Mouse (Mus musculus) limb, embryonic 13.5 days (tissue): ENCODE measurements around the gene Gm6583. TPM values are rescaled to one million over a fixed set of nuclear protein-coding genes. Genes with fewer than 3 reads are reported as not detected.
A peak's percentile ranks its signal among the peaks of the same experiment; 100 is the strongest.

ENCODE experiments used
- ATAC-seq: fragments of 200-750 bp; cut with Nextera tagmentation; 2 replicates; pipeline ENCODE4 v1.8.0; 2017; ENCODE audit warnings: low read depth, moderate number of reproducible peaks, moderate TSS enrichment; ENCODE audit not compliant: low FRiP score
- H3K27ac ChIP-seq: fragments of 300-500 bp; sonication (generic); 2 replicates; pipeline ENCODE4 v1.5.1; 2015; ENCODE audit warnings: inconsistent platforms, mild to moderate bottlenecking, moderate library complexity
- H3K27me3 ChIP-seq: fragments of 300-500 bp; sonication (generic); 2 replicates; pipeline ENCODE4 v1.6.1; 2015; ENCODE audit warnings: mild to moderate bottlenecking, inconsistent platforms
- H3K36me3 ChIP-seq: fragments of 300-500 bp; sonication (generic); 2 replicates; pipeline ENCODE4 v1.6.1; 2015; ENCODE audit warnings: inconsistent platforms, mild to moderate bottlenecking, moderate library complexity
- H3K4me1 ChIP-seq: fragments of 300-500 bp; sonication (generic); 2 replicates; pipeline ENCODE4 v1.6.1; 2015; ENCODE audit warnings: inconsistent platforms
- H3K4me2 ChIP-seq: fragments of 300-500 bp; sonication (generic); replicated peaks from 2 replicates; pipeline ENCODE4 v1.6.1; 2015; ENCODE audit warnings: inconsistent platforms, mild to moderate bottlenecking, moderate library complexity
- H3K4me3 ChIP-seq: fragments of 300-500 bp; sonication (generic); 2 replicates; pipeline ENCODE4 v1.5.1; 2015; ENCODE audit warnings: moderate library complexity, mild to moderate bottlenecking, inconsistent platforms
- H3K9ac ChIP-seq: fragments of 300-500 bp; sonication (generic); 2 replicates; pipeline ENCODE4 v1.6.1; 2015; ENCODE audit warnings: mild to moderate bottlenecking, inconsistent platforms
- H3K9me3 ChIP-seq: fragments of 300-500 bp; sonication (generic); 2 replicates; pipeline ENCODE4 v1.6.1; 2016; ENCODE audit warnings: inconsistent platforms
- WGBS: fragments of 180-500 bp; shearing (Covaris S2); methylation state at CpG from one replicate; pipeline ENCODE4 v1.1.7; 2015; 5-methylcytosine and 5-hydroxymethylcytosine counted together
- polyA plus RNA-seq: library from polyadenylated mRNA; unstranded; fragments of >200 nt; fragmentation: Nextera tagmentation; extraction: Ambion mirVana; gene quantifications from 2 replicates; pipeline ENCODE4 v1.2.1, GENCODE M21; 2015

Gene Gm6583
- polyA plus RNA-seq = 0.18 and 0.24 TPM in 2 replicates

- peaks cover 66% of the 10 kb centered on the region for H3K36me3 ChIP-seq
- ATAC-seq = peak; percentile 64; the same call in 1 of the 2 replicates
- no peak within 1 kb of the TSS for H3K27ac ChIP-seq
- no peak within 1 kb of the TSS for H3K4me2 ChIP-seq
- H3K9me3 ChIP-seq = no peaks in the 10 kb centered on the region
- no peak within 1 kb of the TSS for H3K4me3 ChIP-seq
- no peak within 1 kb of the TSS for H3K9ac ChIP-seq
- H3K27me3 ChIP-seq = no peaks in the 10 kb centered on the region
- H3K4me1 ChIP-seq = no peaks in the 10 kb centered on the region
- 72% methylated on average over 11 of the region's 13 CpGs for WGBS
These were observed at the start of gene Gm6583 for GRCm38 (mm10) chr5:112355910-112356309. Gene Gm6583 (minus strand): TSS chr5:112356033.

- Histone ChIP-seq H3K27me3 (no peaks in the 10 kb centered on the region), H3K27ac (no peak overlapping the region), H3K4me3 (no peak overlapping the region), H3K9ac (no peak overlapping the region), H3K9me3 (no peaks in the 10 kb centered on the region), H3K4me1 (no peaks in the 10 kb centered on the region), H3K36me3 (no peaks in the 10 kb centered on the region), H3K4me2 (no peak overlapping the region)
- 49% methylated on average over 3 of the region's 3 CpGs for WGBS
- no peak for ATAC-seq
These were observed 46.6 kb upstream of the Gm6583 start for GRCm38 (mm10) chr5:112402437-112402836.

DNA sequence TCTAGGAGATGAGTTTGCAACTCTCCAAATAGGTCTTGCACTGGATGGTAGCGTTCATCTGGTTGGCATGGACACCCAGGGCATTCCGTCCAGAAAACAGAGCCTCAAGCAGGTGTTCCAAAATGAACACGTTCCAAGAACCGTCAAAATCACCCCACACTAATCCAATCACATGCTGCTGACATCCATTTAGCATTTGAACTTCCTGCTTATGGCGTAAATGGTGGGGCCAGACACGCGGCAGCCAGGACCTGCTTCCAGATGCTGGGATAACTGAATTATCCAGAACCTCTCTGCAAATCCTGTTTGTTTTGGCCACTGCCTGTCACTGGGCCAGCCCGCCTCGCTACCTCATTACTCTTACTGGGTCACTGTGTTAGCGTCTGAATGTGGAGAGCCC, 43.5 kb upstream of the Gm6583 start:
- Histone ChIP-seq H3K36me3 (no peaks in the 10 kb centered on the region), H3K9ac (no peak overlapping the region), H3K4me2 (no peak overlapping the region), H3K27ac (no peak overlapping the region), H3K4me3 (no peak overlapping the region), H3K4me1 (peaks cover 2% of the 10 kb centered on the region; the same call in 1 of the 2 replicates), H3K27me3 (no peaks in the 10 kb centered on the region), H3K9me3 (no peaks in the 10 kb centered on the region)
- WGBS = 61% methylated on average over 10 of the region's 10 CpGs
- ATAC-seq = no peak

GRCm38 (mm10) chr5:112396066-112396465, 40.2 kb upstream of the Gm6583 start:
- 45% methylated on average over 18 of the region's 18 CpGs for WGBS
- Histone ChIP-seq H3K9ac (no peak overlapping the region), H3K4me1 (peaks cover 11% of the 10 kb centered on the region), H3K27ac (no peak overlapping the region), H3K36me3 (peaks cover 8% of the 10 kb centered on the region), H3K27me3 (peaks cover 29% of the 10 kb centered on the region), H3K4me3 (no peak overlapping the region), H3K9me3 (no peaks in the 10 kb centered on the region), H3K4me2 (peak overlapping the region; percentile 79; the same call in 1 of the 2 replicates)
- no peak for ATAC-seq

GRCm38 (mm10) chr5:112394779-112395443, 39.1 kb upstream of the Gm6583 start, which contains the start of gene Asphd2:
Gene Asphd2 (minus strand): TSS chr5:112394866.
- peak within 1 kb of the TSS; percentile 63; the same call in 1 of the 2 replicates for H3K27ac ChIP-seq
- peak within 1 kb of the TSS; percentile 79 for H3K4me2 ChIP-seq
- H3K27me3 ChIP-seq = peaks cover 29% of the 10 kb centered on the region
- no peaks in the 10 kb centered on the region for H3K9me3 ChIP-seq
- H3K36me3 ChIP-seq = peaks cover 14% of the 10 kb centered on the region
- H3K9ac ChIP-seq = peak within 1 kb of the TSS; percentile 74
- ATAC-seq = peak; percentile 87
- H3K4me1 ChIP-seq = peaks cover 11% of the 10 kb centered on the region
- 1% methylated on average over 57 of the region's 67 CpGs for WGBS
- peak within 1 kb of the TSS; percentile 68 for H3K4me3 ChIP-seq

DNA sequence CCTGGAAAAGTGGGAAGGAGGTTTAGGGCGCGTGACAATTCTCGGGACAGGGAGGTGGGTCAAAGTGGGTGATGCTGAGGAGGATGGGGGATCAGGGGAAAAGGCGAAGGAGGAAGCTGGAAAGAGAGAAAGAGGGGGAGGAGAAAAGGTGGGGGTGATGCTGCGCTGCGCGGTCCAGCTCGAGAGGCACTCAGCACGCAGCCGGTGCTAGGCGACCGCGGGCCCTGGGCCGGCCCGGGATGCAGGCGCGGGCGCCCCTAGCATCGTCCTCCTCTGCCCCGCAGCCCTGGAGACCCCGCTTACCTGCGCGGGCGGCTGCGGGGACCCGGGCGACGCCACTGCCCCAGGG, 38.6 kb upstream of the Gm6583 start:
- H3K27ac ChIP-seq = no peak overlapping the region
- H3K9me3 ChIP-seq = no peaks in the 10 kb centered on the region
- 1% methylated on average over 17 of the region's 28 CpGs for WGBS
- H3K4me1 ChIP-seq = peaks cover 14% of the 10 kb centered on the region
- peak overlapping the region; percentile 74 for H3K9ac ChIP-seq
- peaks cover 29% of the 10 kb centered on the region for H3K27me3 ChIP-seq
- H3K4me2 ChIP-seq = peak overlapping the region; percentile 79
- peaks cover 17% of the 10 kb centered on the region for H3K36me3 ChIP-seq
- H3K4me3 ChIP-seq = peak overlapping the region; percentile 68
- peak; percentile 69 for ATAC-seq

- 12% methylated on average over 17 of the region's 18 CpGs for WGBS
- no peak for ATAC-seq
These were observed 38.0 kb upstream of the Gm6583 start for GRCm38 (mm10) chr5:112393741-112394414.

DNA sequence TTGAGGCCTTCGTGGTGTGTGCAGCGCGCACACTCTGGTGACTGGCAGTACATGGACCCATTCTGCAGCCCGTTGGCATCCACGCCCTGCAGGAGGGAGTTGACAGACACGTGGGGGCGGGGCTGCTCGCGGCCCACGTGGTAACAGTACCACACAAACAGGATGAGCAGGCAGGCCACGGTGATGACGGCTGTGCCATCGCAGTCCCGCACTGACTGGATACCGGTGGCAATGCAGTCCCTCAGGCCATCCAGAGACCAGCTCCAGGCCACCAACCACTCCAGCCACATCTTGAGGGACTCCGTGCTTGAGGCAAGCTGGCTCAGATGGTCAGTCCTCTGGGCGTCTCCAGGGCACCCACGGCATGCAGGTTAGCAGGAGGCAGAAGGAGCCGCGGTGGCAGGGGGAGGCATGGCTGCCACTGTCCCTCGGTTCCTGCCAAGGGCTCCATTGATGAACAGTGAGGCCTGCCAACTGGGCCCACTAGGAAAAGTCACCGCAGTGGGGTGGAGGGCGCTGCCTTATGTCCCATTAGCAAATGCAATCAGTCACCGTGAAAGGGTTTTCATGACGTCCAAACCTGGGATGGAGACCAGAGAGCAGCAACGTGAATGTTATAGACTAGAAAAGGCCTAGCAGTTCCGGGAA, 36.0 kb upstream of the Gm6583 start:
- H3K4me1 ChIP-seq = peaks cover 16% of the 10 kb centered on the region
- H3K4me3 ChIP-seq = no peak overlapping the region
- no peak overlapping the region for H3K4me2 ChIP-seq
- peaks cover 25% of the 10 kb centered on the region for H3K36me3 ChIP-seq
- H3K9ac ChIP-seq = no peak overlapping the region; the same call in 1 of the 2 replicates
- no peak overlapping the region for H3K27ac ChIP-seq
- H3K9me3 ChIP-seq = no peaks in the 10 kb centered on the region
- WGBS = 70% methylated on average over 27 of the region's 27 CpGs
- peaks cover 29% of the 10 kb centered on the region for H3K27me3 ChIP-seq
- no peak for ATAC-seq

More at GRCm38 (mm10) chr5:112393741-112394414, 38.0 kb upstream of the Gm6583 start:
- Histone ChIP-seq H3K4me2 (peak overlapping the region; percentile 79), H3K27me3 (peaks cover 29% of the 10 kb centered on the region), H3K36me3 (peaks cover 17% of the 10 kb centered on the region), H3K9me3 (no peaks in the 10 kb centered on the region), H3K4me1 (peaks cover 16% of the 10 kb centered on the region), H3K4me3 (peak overlapping the region; percentile 68), H3K9ac (peak overlapping the region; percentile 74), H3K27ac (no peak overlapping the region)

GRCm38 (mm10) chr5:112391002-112391401, 35.2 kb upstream of the Gm6583 start:
- peaks cover 33% of the 10 kb centered on the region for H3K36me3 ChIP-seq
- WGBS = 51% methylated on average over 16 of the region's 16 CpGs
- peaks cover 29% of the 10 kb centered on the region for H3K27me3 ChIP-seq
- no peak overlapping the region for H3K27ac ChIP-seq
- H3K9me3 ChIP-seq = no peaks in the 10 kb centered on the region
- no peak overlapping the region for H3K4me3 ChIP-seq
- ATAC-seq = no peak
- no peak overlapping the region for H3K4me2 ChIP-seq
- H3K9ac ChIP-seq = no peak overlapping the region; the same call in 1 of the 2 replicates
- peaks cover 16% of the 10 kb centered on the region for H3K4me1 ChIP-seq

GRCm38 (mm10) chr5:112389352-112389751, 33.5 kb upstream of the Gm6583 start:
- no peak for ATAC-seq
- 0 out of 2 replicates have a peak overlapping the region, but pooled peaks have one; percentile 4 for H3K9ac ChIP-seq
- H3K36me3 ChIP-seq = peaks cover 48% of the 10 kb centered on the region
- no peak overlapping the region for H3K4me3 ChIP-seq
- H3K9me3 ChIP-seq = no peaks in the 10 kb centered on the region
- no peak overlapping the region for H3K4me2 ChIP-seq
- 72% methylated on average over 9 of the region's 9 CpGs for WGBS
- no peak overlapping the region for H3K27ac ChIP-seq
- peaks cover 13% of the 10 kb centered on the region for H3K4me1 ChIP-seq
- peaks cover 29% of the 10 kb centered on the region for H3K27me3 ChIP-seq

- no peak overlapping the region for H3K27ac ChIP-seq
- no peak overlapping the region for H3K4me2 ChIP-seq
- WGBS = 83% methylated on average over 2 of the region's 2 CpGs
- peaks cover 18% of the 10 kb centered on the region for H3K4me1 ChIP-seq
- H3K9me3 ChIP-seq = no peaks in the 10 kb centered on the region
- H3K27me3 ChIP-seq = no peaks in the 10 kb centered on the region
- H3K9ac ChIP-seq = no peak overlapping the region
- peaks cover 42% of the 10 kb centered on the region for H3K36me3 ChIP-seq
- no peak for ATAC-seq
- no peak overlapping the region for H3K4me3 ChIP-seq
These were observed 30.1 kb upstream of the Gm6583 start for GRCm38 (mm10) chr5:112385973-112386372.
